Mouse (Mus musculus): ENCODE measurements around the gene Lyg2.

DNA sequence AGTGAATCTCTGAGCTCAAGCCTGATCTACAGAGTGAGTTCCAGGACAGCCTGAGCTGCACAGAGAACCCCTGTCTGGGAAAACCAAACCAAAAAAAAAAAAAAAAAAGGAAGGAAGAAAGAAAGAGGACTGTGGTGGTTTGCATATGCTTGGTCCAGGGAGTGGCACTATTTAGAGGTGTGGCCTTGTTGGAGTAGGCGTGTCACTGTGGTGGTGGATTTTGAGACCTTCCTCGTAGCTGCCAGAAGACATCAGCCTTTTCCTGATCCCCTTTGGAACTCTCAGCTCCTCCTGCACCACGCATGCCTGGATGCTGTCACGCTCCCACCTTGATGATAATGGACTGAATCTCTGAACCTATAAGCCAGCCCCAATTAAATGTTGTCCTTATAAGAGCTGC is 32.9 kb downstream of the Lyg2 start:
- TF ChIP-seq CTCF (conservative IDR thresholded peaks at IDR 0.05; ENCODE audit: insufficient read depth, insufficient read length, low read depth, low read length) (no peak), POLR2A (IDR thresholded peaks at IDR 0.05; ENCODE audit: low read depth, low read length) (no peak)

Measured in kidney, adult 2 months (tissue).